ENCODE assay signal across 31 mouse cellular contexts in genomic region chr14:8340226-8340625, GRCm38 (mm10). TPM values are rescaled to one million over a fixed set of nuclear protein-coding genes. Genes with fewer than 3 reads are reported as not detected.
"Had no signal": no experiment of that assay in that cellular context is flagged by ENCODE, and none has a peak within 500 bp of the region (broad histone marks: within the 10 kb centered on the region; RNA-seq: fewer than 3 reads in every experiment).

No protein-coding gene starts in this region.

- H3K4me1 ChIP-seq: heart, embryonic 10.5 days; hindbrain, embryonic 13.5 days; hindbrain, embryonic 15.5 days; intestine, embryonic 15.5 days had no signal

- H3K4me3 ChIP-seq: heart, embryonic 10.5 days; heart, embryonic 12.5 days; heart, embryonic 13.5 days; heart, embryonic 15.5 days; hindbrain, embryonic 10.5 days; hindbrain, embryonic 12.5 days; hindbrain, embryonic 13.5 days; hindbrain, embryonic 15.5 days; intestine, embryonic 15.5 days; kidney, embryonic 15.5 days; layer of hippocampus, adult 2 months; left cerebral cortex, adult 2 months had no signal

- H3K36me3 ChIP-seq: heart, embryonic 10.5 days; heart, embryonic 12.5 days; heart, embryonic 13.5 days; heart, embryonic 15.5 days; hindbrain, embryonic 10.5 days; hindbrain, embryonic 12.5 days; hindbrain, embryonic 13.5 days; hindbrain, embryonic 15.5 days; intestine, embryonic 15.5 days; kidney, embryonic 15.5 days had no signal

- H3K27ac ChIP-seq: heart, embryonic 10.5 days; heart, embryonic 13.5 days; heart, embryonic 15.5 days; hindbrain, embryonic 10.5 days; hindbrain, embryonic 12.5 days; hindbrain, embryonic 13.5 days; hindbrain, embryonic 14.5 days; hindbrain, embryonic 15.5 days; hindbrain, postnatal 0 days; intestine, embryonic 15.5 days; kidney, embryonic 15.5 days; kidney, postnatal 0 days; layer of hippocampus, adult 2 months; left cerebral cortex, adult 2 months had no signal

- DNase-seq: heart, postnatal 10 days; heart, postnatal 14 days; heart, postnatal 36 days; heart, postnatal 4 days; kidney, adult 18-20 months; kidney, adult 8-10 months; kidney, postnatal 10 days; kidney, postnatal 14 days; kidney, postnatal 4 days; layer of hippocampus, adult 9-11 months; layer of hippocampus, postnatal 36 days had no signal

- H3K27me3 ChIP-seq: heart, embryonic 12.5 days; heart, embryonic 15.5 days; hindbrain, embryonic 13.5 days; hindbrain, embryonic 15.5 days; intestine, embryonic 15.5 days; kidney, embryonic 15.5 days had no signal

RNA-seq across cellular contexts. Expression of gene Fam107a, which starts 22.4 kb away (rescaled TPM):
- polyA plus RNA-seq: inflammation-experienced regulatory T-cells, adult 6 months had no signal

RNA-seq across cellular contexts. Expression of gene Oit1, which starts 38.3 kb away (rescaled TPM):
- polyA plus RNA-seq: heart, embryonic 10.5 days; heart, embryonic 11.5 days; heart, embryonic 12.5 days; heart, embryonic 13.5 days; heart, embryonic 14.5 days; heart, postnatal 0 days; hindbrain, embryonic 10.5 days; hindbrain, embryonic 12.5 days; hindbrain, embryonic 14.5 days; hindbrain, embryonic 15.5 days; hindbrain, embryonic 16.5 days; inflammation-experienced regulatory T-cells, adult 6 months had no signal
